Mouse (Mus musculus) ES-E14 (cell line): ENCODE measurements around the gene Cul3. TPM values are rescaled to one million over a fixed set of nuclear protein-coding genes. Genes with fewer than 3 reads are reported as not detected.
A peak's percentile ranks its signal among the peaks of the same experiment; 100 is the strongest.

ENCODE experiments used
- DNase-seq: peaks from one replicate; pipeline ENCODE4 v3.0.0-alpha.2; 2013; ENCODE audit warnings: low read depth, low spot score
- H3K27ac ChIP-seq: 2 replicates; pipeline ENCODE4 v1.5.1; 2012; ENCODE audit warnings: low read depth, mild to moderate bottlenecking, low read length, moderate library complexity, mixed read lengths; ENCODE audit not compliant: poor library complexity, insufficient read depth, severe bottlenecking
- H3K36me3 ChIP-seq: 2 replicates; pipeline ENCODE4 v1.6.1; 2012; ENCODE audit warnings: mild to moderate bottlenecking, low read length, moderate library complexity, mixed read lengths; ENCODE audit not compliant: control insufficient read depth, poor library complexity, insufficient read depth, severe bottlenecking
- H3K4me1 ChIP-seq, 2 experiments: fragments of 150-350 bp in 1 of 2; sonication (generic) in 1 of 2; 2 replicates each; pipeline ENCODE4 v1.6.1; 2012; ENCODE audit warnings: low read length in 2 of 2, mild to moderate bottlenecking in 1 of 2, mixed read lengths in 1 of 2; ENCODE audit not compliant: control insufficient read depth in 2 of 2, insufficient read depth in 2 of 2, poor library complexity in 1 of 2
- H3K4me3 ChIP-seq, 2 experiments: fragments of 150-350 bp in 1 of 2; sonication (generic) in 1 of 2; 2 replicates each; pipeline ENCODE4 v1.5.1; 2012; ENCODE audit warnings: low read length in 2 of 2, low read depth in 1 of 2, mild to moderate bottlenecking in 1 of 2, mixed read lengths in 1 of 2; ENCODE audit not compliant: insufficient read depth in 1 of 2, poor library complexity in 1 of 2, severe bottlenecking in 1 of 2
- H3K9ac ChIP-seq: 2 replicates; pipeline ENCODE4 v1.6.1; 2012; ENCODE audit warnings: low read depth, mild to moderate bottlenecking, low read length, mixed read lengths; ENCODE audit not compliant: poor library complexity, insufficient read depth, severe bottlenecking
- H3K9me3 ChIP-seq: fragments of 150-350 bp; sonication (generic); 2 replicates; pipeline ENCODE4 v1.6.1; 2012; ENCODE audit warnings: low read depth, mild to moderate bottlenecking, low read length; ENCODE audit not compliant: control insufficient read depth, insufficient read depth
- CHD2 ChIP-seq: IDR thresholded peaks from 2 replicates; pipeline ENCODE4 v1.6.1; 2014; ENCODE audit warnings: mild to moderate bottlenecking, low read depth, low read length, inconsistent platforms
- HCFC1 ChIP-seq: IDR thresholded peaks from 2 replicates; pipeline ENCODE4 v1.6.1; 2012; ENCODE audit warnings: low read length, inconsistent platforms, borderline replicate concordance; ENCODE audit not compliant: insufficient read depth
- MAFK ChIP-seq: IDR thresholded peaks from 2 replicates; pipeline ENCODE4 v1.6.1; 2014; ENCODE audit warnings: mild to moderate bottlenecking, low read depth, low read length, inconsistent platforms; ENCODE audit not compliant: insufficient read depth
- ZC3H11A ChIP-seq: IDR thresholded peaks from 2 replicates; pipeline ENCODE4 v1.6.1; 2012; ENCODE audit warnings: low read depth, mild to moderate bottlenecking, inconsistent platforms, low read length, borderline replicate concordance
- ZNF384 ChIP-seq: IDR thresholded peaks from 2 replicates; pipeline ENCODE4 v1.6.1; 2012; ENCODE audit warnings: low read depth, low read length, inconsistent platforms
- in situ Hi-C, 2 experiments: fragments of 600-800 bp; cut with MboI; formaldehyde crosslinking; loops; one replicate each; pipeline ENCODE4 v1.15.1; 2025; ENCODE audit warnings: low sequenced_read_pairs in 2 of 2, inconsistent platforms in 1 of 2; ENCODE audit not compliant: unreplicated experiment in 2 of 2
- total RNA-seq: library from RNA; depleted of rRNA; stranded (reverse); fragments of 300-350 nt; gene quantifications from 2 replicates; pipeline ENCODE4 v1.2.3, GENCODE M21; 2012

The Cul3 gene
- total RNA-seq, 1 experiment, result 89.7 TPM

DNA sequence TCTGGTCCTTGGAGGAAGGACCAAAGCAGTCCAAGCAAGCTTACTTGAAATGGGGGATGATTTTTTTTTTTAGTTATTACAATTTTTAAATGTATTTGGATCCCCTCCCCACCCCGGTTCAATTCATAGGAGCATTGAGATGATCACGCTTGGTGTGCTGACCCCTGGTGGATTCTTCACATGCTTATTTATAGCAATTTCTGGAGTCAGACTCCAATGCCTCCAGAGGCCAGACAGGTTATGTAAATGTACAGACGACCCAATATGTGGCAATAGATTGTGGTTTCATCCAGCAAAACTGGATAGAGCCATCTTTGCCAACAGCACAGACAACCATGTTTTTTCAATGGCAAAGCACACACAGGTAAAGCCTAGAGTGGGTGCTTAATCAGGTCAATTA is 96.2 kb downstream of the Cul3 start:
- Histone ChIP-seq H3K4me3 (no peak overlapping the region), H3K9ac (no peak overlapping the region), H3K9me3 (no peaks in the 10 kb centered on the region), H3K4me1 (peaks cover 0 to 7% of the 10 kb centered on the region in 2 experiments; a peak in 2 of 4 replicates), H3K36me3 (no peaks in the 10 kb centered on the region), H3K27ac (no peak overlapping the region)
- TF ChIP-seq ZC3H11A, result no peak
- TF ChIP-seq HCFC1, result no peak
- TF ChIP-seq CHD2, result no peak
- no peak for TF ChIP-seq ZNF384
- no peak for TF ChIP-seq MAFK
- DNase-seq, result no peak
- in situ Hi-C loops, result no loop called here

DNA sequence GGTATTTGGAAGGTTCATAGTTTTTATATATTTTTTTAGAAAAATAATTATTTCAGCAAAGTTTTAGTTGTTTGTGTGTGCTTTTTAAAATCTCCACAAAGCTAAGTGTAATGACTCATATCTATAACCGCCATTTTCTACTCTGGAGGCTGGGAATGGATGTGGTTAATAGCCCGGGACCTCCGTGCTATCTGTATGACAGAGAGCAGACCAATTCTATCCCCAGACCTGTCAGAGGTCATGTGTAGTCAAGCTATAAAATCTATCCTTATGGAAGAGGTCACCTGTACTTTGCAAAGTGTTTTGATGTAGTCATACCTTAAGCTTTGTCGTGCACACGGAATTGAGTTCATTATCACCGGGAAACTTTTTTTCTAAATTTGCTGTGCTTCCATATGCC is 98.7 kb downstream of the Cul3 start:
- Histone ChIP-seq H3K9ac (no peak overlapping the region), H3K36me3 (no peaks in the 10 kb centered on the region), H3K27ac (no peak overlapping the region), H3K9me3 (no peaks in the 10 kb centered on the region), H3K4me1 (peaks cover 2 to 18% of the 10 kb centered on the region in 2 experiments), H3K4me3 (no peak overlapping the region)
- TF ChIP-seq HCFC1 (no peak), ZC3H11A (no peak), CHD2 (no peak), ZNF384 (no peak), MAFK (no peak)
- in situ Hi-C loops, result no loop called here
- DNase-seq, result no peak

DNA sequence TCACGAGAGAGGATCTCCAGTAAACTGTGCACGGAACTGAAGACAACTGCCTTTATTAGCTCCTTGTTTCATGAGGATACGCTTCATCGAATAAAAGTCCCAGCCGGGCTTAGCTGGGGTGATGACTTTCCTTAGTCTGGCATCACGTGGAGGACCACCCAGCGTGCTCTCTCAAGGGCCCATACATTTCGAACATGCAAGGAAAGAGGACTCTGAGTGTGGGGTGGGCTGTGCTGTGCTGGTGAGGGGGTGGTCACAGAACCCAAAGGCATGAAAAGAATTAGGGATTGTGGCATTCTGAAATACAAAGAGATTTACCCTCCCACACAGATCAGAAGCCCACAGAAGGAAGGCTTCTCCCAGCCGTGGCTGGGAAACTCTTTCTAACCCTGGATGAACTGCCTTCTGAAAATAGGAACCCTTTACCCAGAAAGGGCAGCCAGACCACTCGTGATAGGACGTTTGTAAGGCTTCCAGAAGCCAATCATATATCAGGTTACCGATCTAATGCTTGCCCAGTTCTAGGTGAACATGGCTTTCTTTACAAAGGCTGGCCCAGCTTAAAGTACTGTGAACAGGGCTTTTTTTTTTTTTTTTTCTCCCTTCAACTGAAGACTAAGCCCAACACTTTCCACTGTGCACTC is 100.1 kb downstream of the Cul3 start:
- no peak overlapping the region for H3K9ac ChIP-seq
- H3K4me1 ChIP-seq, result peaks cover 4 to 26% of the 10 kb centered on the region in 2 experiments
- in situ Hi-C loops, result no loop called here
- DNase-seq, result no peak
- no peak overlapping the region for H3K27ac ChIP-seq
- no peak overlapping the region for H3K4me3 ChIP-seq
- TF ChIP-seq ZNF384 (0 out of 2 replicates have a peak, but pooled peaks have one; percentile 17), CHD2 (no peak)
- H3K9me3 ChIP-seq, result no peaks in the 10 kb centered on the region
- no peaks in the 10 kb centered on the region for H3K36me3 ChIP-seq

DNA sequence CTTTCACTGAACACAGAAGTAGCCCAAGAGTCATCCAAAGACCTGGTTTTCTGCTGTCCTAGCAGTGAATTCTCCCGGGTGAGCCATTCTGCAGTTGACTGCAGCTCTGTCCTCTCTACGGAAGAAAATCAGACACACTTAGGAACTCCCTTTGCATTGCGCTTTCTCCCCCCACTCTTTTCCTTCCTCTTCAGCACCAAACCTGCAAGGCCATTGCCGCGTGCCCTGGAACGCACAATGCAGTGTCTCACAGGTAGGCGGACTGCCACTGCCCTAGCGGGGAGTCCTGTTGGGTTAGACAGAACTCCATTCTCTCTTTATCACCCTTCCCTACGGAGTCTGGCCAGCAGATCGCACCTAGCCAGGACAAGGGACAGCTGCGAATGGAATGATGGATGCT is 100.8 kb downstream of the Cul3 start:
- Histone ChIP-seq H3K4me1 (peaks cover 4 to 26% of the 10 kb centered on the region in 2 experiments), H3K4me3 (no peak overlapping the region), H3K9me3 (no peaks in the 10 kb centered on the region), H3K27ac (no peak overlapping the region), H3K36me3 (no peaks in the 10 kb centered on the region), H3K9ac (no peak overlapping the region)
- TF ChIP-seq CHD2 (no peak), ZC3H11A (no peak), HCFC1 (no peak), ZNF384 (no peak), MAFK (no peak)
- no peak for DNase-seq
- in situ Hi-C loops, result no loop called here
